Mouse (Mus musculus) retina, adult 2 months (tissue): ENCODE measurements around the gene Wdfy1.

Source experiments
- DNase-seq: peaks from one replicate; pipeline ENCODE4 v3.0.0-alpha.2; 2012; ENCODE audit warnings: low read depth, low spot score

The Wdfy1 gene

DNA sequence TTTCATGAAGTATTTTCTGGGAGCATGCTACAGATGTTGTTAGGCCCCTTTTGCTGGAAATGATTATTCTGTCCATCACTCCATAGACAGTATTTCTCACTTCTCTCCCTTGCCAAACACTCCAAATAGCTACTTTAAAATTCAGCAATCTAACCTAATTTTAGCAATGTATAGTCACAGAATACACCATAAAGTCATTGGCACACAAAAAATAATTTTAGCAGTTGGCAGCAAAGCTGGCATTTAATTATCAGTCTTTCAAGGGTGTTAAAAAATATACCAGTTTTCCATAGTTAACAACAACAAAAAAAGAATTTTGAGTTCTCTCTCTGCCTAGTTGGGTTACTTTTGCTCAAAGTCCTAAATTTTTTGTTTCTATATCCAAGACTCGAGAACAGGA is 118.5 kb downstream of the Wdfy1 start:
- no peak for DNase-seq

DNA sequence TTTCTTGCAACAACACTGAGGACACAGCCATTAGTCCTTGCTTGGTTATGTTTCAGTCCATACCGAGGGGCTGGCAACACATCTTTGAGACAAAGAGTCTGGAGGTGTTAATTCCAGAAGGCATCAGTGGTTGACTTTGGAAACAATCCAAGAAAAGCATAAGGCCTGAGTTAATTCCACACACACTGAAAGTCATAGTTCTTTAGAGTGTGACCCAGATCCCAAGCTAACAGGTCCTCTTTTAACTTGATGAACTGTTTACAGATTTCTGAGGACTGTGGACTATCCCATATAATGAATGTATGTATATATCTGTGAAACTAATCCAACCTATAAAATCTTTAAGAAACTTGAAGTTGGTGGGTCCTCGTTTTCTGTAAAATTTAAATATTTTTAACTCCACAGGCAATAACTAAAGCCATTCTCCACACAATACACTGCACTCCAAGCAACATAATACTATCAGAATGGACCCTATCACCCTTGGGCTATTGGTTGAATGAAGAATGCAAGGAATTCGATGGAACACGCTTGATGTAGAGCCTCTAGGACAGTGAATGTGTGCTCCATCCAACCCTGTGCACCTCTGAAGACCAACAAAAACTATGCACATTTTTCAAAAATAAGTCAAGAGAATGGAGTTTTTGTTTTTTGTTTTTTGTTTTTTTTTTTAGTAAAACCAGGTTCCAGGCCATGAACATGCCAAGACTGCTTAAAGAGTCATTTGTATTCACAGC is 120.0 kb downstream of the Wdfy1 start:
- DNase-seq, result no peak

DNA sequence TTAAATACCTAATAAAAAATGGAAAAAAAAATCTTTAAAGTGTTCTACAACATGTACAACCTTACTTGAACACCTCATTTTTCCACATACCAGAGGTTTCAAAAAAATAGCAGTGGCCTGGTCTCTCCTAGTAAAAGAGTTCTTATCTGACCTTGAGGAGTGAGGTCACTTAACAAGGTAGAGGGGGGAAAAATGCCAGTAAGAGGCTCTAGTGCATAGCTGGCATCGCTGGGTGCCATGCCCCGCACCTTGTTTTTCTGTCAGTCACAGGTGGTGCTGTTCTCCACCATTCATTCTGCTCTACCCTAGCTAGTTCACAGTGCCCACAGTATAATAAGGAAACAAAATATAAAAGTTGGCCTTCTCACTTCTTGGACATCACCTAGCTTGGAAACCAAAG is 121.0 kb downstream of the Wdfy1 start:
- no peak for DNase-seq
